Mouse (Mus musculus): Measurements from ENCODE around the gene Klc1. TPM values are rescaled to one million over a fixed set of nuclear protein-coding genes. Genes with fewer than 3 reads are reported as not detected.

The Klc1 gene
- total RNA-seq, 2 experiments from 2014 or later = 128 to 142 TPM

DNA sequence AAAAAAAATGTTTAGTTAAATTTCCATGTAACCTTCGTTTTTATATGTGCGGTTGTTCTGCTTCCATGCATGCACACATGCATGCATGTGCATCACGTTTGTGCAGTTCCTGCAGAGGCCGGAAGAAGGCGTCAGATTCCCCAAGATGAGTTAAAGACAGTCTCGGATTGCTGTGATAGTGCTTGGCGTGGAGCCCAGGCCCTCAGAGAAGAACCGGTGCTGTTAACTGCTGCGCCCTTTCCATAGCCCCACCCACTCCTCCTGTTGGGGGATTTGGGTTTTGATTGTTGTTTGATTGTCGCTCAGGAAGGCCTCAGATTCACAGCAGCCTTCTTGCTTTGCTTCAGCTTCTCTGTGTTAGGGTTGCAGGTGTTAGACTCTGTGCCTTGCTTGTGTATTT is 10.7 kb downstream of the Klc1 start:
- DNase-seq (ENCODE audit: low spot score in 2 of 2) = no peak

DNA sequence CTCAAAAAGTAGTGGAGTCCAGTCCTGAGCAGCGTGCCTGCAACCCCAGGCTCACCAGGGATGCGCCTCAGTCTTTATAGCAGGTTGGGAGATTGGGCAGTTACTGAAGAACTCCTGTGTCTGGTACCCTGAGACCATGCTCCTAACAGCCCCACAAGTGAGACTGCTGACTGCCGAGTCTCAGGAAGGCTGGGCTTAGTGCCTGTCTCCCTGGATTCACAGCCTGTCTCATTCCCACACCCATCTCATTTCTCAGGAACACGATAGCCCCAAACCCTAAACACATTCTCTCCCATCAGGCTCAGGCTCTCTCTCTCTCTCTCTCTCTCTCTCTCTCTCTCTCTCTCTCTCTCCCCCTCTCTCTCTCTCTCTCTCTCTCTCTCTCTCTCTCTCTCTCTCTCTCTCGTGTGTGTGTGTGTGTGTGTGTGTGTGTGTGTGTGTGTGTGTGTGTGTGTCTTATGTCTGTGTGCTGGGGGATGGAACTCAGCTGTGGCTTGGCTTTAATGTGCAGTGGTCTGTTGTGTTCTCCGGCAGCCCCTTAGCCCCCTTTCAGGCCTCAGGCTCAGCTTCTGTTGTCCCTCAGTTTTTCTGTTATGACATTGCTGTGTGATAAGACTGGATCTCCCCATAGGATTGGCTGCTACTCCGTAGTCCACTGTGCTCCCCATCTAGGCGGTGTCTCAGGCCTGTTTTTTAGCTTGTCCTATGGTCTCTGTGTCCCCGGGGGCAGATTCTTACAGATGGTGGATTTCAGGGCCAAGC is 11.3 kb downstream of the Klc1 start:
- no peak for DNase-seq (ENCODE audit: low spot score in 2 of 2)

DNA sequence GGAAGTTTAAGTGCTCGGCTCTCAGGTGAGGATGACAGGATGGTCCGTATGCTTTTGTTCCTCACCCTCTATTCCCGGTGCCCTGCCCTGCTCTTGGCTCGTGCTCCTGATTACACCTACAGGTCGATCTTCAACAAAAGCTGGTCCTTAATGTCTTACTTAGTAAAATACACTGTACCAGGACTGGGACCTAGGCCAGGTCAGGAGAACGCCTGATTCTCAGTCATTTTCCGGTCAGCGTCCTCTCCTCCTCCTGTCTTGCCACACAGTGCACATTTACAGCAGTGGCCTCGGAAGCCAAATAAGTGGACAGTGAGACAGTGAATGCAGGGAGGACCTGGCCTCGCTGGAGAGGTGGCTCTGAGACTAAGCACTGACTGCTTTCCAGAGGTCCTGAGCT is 12.0 kb downstream of the Klc1 start:
- DNase-seq (ENCODE audit: low spot score in 2 of 2) = no peak

DNA sequence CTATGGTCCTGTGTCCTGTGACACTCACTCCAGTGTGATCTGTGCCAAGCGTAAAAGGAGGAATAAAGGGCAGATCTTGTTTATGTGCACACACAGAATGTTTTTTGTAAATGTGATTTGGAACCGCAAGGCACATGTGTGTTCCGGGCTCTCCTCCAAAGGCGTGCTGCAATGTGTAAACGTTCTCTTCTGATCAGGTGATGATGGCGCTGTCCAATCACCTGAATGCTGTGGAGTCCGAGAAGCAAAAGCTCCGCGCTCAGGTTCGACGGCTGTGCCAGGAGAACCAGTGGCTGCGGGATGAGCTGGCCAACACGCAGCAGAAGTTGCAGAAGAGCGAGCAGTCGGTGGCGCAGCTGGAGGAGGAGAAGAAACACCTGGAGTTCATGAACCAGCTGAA is 15.5 kb downstream of the Klc1 start:
- no peak for DNase-seq (ENCODE audit: low spot score in 2 of 2)

DNA sequence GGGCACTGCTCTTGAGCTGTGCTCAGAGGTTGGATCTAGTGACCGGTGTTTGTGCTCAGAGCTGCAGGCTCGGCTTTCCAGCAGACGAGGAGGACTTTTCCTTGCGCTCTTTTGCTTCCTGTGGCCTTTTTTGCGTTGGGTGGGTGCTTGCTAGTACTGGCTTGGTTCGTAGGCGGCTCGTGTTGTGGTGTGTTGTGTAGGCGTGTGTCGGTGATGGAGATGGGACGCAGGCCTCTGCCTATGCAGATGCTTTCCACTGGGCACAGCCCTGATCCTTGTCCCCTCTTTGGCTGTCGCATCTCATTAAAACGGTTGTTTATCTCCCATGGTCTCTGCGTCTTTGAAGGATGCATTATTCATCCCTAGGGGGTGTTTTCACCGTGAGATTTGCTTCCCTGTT is 16.2 kb downstream of the Klc1 start:
- DNase-seq (ENCODE audit: low spot score in 2 of 2) = no peak

DNA sequence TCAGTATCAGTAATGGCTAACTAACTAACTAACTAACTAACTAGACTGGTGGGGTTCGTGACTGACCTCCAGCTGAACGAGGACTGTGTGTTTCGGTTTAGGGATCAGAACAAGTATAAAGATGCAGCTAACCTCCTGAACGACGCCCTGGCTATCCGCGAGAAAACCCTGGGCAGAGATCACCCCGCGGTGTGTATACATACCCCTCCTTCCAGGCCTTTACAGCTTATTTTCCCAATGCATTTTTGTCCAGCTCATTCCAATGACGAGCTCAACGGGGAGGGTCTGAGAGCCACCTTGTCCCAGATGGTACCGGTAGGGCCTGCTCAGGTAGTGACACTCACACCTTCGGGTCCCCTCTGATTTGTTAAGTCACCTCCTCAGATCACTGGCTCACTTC is 19.3 kb downstream of the Klc1 start:
- DNase-seq (ENCODE audit: low spot score in 2 of 2) = no peak

DNA sequence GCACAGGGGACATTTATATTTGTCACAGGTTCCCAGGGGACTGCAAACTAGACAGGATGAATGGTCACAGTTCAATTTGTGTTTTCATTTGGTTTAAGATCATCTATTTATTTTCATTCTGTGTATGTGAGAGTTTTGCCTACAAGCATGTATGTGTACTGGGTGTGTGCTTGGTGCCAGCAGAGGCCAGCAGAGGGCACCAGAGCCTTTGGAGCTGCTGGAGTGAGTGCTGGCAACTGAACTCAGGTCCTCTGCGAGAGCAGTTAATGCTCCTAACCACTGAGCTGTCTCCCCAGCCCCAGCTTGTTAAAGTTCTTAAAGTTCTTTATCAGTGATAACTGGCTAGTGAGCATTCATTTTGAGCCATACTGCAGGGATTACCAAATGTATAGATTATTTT is 20.9 kb downstream of the Klc1 start:
- no peak for DNase-seq (ENCODE audit: low spot score in 2 of 2)

DNA sequence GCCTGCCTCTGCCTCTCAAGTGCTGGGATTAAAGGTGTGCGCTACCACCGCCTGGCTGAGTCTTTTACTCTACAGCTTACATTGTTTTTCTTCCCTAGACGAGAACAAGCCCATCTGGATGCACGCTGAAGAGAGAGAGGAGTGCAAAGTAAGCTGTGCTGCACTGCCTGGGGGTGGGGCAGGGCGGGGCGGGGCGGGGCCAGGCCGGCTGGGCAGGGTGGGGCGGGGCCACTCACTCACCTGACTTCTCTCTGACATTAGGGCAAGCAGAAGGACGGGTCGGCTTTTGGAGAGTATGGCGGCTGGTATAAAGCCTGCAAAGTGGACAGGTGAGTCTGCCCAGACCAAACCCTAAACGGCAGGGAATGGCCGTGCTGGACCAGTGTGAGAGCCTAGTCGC is 26.5 kb downstream of the Klc1 start:
- DNase-seq (ENCODE audit: low spot score in 2 of 2) = no peak

DNA sequence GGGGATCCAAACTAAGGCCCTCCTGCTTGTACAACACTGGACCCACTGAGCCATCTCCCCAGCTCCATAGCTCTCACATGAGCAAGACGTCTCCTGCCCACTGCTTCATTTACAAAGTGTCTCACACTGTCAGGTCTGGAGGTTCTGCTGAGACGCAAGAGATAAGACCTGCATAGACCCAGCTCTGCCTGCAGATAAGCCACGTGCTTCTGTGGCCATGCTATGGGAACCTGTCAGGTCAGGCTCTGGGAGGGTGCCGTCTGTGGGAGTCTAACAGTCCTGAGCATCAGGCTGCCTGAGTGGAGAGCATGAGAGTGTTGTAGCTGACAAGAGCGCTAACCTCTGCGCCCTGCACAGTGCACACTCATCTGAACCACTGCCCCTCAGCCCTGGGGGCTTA is 28.4 kb downstream of the Klc1 start:
- no peak for DNase-seq (ENCODE audit: low spot score in 2 of 2)

DNA sequence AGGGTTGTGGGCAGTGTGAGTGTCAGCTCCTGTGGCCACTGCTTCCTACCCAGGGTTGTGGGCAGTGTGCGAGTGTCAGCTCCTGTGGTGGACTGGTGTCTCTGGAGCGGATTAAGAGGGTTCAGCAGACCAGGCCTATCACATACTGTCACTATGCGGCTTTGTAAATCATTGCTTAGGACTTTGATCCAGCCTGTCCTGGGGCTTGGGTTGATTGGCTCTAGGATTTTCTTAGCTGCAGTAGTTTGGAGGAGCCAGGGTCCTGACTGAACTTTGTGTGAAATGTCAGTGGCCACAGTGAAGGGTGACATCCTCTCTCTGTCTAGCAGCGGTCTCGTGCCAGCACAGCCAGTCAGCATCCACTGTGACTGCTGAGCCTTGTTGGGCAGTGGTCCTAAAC is 31.4 kb downstream of the Klc1 start:
- no peak for DNase-seq (ENCODE audit: low spot score in 2 of 2)

DNA sequence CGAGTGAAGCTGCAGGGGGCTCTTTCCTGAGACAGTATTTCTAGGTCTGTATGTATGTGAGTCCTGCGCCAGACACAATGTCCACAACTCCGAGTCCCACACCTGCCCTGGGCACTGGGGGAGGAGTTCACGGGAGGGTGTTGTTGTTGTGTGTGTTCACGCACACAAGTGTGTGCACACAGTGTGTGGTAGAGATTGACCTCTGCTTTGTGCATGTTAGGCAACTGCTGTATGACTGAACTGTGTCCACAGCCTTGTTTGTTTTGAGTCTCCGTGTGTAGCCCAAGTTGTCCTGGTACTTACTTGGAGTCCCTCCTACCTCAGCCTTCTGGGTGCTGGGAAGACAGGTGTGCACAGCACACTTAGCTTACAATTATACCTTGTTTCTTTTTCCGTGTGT is 32.0 kb downstream of the Klc1 start:
- no peak for DNase-seq (ENCODE audit: low spot score in 2 of 2)

DNA sequence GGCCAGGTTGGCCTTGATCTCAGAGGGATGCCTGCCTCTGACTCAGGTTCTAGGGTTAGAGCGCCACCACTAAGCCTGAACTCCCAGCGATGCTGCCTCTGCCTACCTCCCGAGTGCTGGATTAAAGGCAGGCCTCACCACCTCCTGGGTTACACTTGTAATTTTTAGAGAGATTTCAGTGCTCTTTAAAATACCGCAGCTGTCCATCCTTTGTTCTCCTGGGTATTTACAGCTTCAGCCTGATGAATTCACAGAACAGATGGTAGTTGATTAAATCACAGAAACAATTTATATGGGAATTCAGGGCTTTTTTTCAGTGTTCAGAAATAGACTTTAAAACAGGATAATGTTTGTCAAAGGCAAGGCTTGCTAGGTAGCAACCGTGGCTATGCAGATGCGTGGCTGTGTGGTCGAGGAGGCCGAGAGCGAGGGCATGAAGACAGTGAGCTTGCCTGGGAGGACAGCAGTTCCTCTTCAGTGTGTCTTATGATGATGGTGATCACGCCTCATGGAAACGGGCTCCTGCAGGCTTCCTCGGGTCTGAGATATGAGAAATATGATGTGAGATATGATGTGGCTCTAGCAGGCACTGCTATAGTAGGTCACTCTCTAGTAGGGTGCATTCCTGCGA is 32.9 kb downstream of the Klc1 start:
- no peak for DNase-seq (ENCODE audit: low spot score in 2 of 2)

DNA sequence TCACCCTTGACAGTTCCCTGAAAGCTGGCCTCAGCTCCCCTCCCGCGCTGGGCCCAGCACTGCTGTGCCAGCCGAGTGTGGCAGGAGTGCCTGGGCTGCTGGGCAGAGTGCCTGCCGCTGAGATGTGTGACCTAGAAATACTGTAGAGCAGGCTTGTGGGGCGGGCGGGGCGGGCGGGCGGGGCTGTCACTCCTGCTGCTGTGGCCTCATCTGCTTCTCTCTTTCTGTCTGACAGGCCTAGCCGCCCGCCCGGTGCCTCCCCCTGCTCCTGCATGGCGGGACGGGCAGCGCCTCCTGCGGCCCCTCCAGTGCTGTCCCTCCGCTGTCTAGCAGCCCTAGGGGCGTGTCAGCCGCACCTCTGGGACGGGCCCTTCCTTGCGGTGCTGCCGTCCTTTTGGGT is 35.5 kb downstream of the Klc1 start:
- no peak for DNase-seq (ENCODE audit: low spot score in 2 of 2)

DNA sequence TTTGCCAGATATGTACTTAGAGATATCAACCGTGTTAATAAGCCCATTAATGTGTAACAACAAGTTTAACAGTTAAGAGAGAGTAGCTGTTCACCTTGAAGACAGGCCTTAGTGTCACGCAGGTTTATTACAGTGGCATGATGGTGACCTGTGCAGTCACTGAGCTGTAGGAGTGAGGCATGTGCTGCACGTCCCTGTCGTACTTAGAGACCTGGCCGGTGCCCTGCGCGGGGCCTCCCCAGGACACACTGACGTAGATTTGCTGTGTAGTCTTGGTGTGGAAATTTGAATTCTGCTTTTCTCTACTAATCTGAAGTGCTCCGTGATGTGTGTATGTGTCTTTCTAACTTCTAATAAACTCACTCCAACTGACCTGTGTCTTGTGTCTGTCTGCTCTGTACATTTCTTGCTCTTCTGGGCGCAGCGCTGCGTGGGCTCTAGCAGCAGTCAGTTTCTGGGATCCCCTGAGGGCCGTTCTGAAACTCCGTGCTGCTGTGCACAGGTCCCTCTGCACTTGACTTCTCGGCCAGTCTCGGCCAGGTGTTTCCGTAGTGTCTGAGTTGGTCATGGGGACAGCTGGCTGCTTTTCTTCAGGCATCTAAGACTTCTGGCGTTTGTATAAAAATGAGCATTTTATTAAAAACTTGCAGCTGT is 36.0 kb downstream of the Klc1 start:
- DNase-seq (ENCODE audit: low spot score in 2 of 2) = no peak

DNA sequence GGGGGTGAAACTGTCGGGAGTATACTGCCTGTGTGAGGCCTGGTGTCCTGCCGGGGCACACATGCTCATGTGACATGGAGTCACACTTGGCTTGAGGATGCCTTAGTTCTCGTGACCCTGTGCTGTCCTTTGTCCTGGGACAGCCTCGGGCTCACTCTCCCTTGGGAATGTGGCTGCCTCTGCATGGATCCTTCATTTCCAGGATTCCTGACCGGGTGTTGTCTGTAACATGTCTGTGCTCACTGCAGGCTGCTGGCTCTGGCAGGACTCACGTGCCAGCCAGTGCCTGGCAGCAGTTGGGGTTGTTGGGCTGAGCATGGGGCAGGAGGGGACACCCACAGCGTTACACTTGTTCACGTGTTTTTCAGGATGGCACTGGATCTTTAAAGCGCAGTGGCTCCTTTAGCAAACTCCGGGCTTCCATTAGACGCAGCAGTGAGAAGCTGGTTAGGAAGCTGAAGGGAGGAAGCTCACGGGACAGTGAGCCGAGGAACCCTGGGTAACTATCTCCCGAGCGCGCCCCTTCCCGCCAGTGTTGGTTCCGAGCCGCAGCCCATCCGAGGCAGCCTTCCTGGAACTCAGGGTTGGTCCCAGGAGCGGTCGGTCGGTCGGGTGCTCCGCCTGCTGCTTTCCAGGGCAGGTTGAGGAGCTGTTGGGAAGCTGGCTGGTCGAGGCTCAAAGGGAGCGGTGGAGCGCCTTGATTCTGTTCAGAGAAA is 36.7 kb downstream of the Klc1 start:
- DNase-seq (ENCODE audit: low spot score in 2 of 2) = no peak

DNA sequence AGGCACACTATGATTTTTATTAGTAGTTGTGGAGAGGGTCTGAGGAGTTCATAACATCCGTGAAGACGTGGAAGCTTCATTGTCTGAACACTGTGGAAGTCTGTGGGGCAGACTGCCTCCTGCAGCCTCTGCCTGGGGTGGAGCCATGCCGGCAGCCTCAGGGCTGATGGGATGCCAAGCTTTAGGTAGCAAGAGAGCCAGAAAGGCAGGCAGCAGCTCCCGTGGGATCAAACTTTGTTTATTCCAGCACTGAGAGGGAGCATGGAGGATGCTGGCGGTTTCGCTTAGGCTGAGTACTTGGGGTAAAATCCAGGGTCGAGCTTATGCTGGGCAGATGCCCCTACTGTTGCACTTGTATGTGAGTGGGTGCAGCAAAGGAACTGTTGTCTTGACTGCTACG is 38.6 kb downstream of the Klc1 start:
- DNase-seq (ENCODE audit: low spot score in 2 of 2) = no peak

DNA sequence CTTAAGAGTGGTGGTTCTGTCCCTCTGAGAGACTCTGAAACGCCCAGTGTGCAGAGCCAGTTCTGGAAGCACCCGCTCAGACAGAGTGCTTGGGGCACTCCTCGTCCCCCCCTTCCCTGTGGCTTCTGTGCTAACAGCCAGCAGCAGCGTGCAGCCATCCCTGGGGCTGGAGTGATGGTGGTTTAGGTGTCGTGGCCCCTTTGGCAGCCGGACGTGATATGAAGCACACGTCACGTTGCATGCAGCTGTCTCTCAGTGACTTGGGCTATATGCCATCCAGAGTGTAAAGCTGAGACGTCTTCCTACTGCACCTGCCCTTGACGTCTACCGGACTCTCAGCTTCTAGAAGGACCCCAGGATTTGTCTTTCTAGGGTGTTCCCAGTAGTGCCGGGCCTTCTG is 39.8 kb downstream of the Klc1 start:
- no peak for DNase-seq (ENCODE audit: low spot score in 2 of 2)

DNA sequence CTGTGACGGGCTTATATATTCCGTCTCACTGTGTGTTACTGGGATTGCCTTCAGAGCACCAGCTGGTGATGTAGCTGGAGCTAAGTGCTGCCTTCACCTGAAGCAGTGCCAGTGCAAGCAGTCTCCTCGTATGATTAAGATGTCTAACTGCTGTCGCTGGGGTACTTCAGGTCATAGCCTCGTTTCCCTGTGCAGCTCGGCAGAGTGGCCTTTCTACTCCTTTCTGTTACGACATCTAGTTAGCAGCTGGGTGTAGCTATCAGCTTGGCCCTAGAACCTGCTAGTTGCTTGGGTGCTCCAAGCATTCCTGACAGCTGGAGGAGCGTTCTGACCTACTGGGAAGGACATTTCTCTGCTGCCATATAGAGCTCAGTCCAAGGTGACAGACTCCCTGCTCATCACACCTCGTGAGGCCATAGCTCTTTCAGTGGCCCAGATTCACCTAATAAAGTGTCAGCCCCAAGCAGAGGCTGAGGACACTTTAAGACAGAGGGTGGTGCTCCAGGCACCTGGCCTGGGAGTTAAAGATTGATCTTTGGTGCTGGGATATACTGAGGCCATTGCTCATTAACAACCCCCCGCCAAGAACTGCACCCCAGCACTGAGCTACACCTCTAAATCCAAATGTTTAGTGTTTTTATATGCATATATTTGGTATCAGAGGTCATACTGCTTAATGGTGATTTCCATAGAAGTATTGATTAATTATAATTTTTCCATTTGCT is 42.0 kb downstream of the Klc1 start:
- DNase-seq (ENCODE audit: low spot score in 2 of 2) = no peak

DNA sequence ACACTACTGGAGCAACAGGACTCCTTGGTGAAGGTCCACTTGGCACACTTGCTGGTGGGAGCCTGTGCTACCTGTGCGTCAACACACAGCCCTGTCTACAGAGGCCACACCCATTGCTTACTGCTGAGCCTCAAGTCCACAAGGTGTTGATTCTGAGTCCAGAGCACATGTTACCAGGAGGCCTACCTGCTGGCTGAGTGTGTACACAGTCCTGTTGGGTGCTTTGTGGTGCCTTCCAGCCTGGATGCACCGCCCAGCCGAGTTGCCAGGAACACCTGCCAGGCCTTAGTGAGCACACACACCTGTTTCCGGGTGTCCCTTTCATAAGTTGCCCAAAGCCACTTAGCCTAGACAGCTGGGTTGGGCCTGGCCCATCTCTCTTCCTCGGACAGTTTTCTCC is 44.9 kb downstream of the Klc1 start:
- no peak for DNase-seq (ENCODE audit: low spot score in 2 of 2)

DNA sequence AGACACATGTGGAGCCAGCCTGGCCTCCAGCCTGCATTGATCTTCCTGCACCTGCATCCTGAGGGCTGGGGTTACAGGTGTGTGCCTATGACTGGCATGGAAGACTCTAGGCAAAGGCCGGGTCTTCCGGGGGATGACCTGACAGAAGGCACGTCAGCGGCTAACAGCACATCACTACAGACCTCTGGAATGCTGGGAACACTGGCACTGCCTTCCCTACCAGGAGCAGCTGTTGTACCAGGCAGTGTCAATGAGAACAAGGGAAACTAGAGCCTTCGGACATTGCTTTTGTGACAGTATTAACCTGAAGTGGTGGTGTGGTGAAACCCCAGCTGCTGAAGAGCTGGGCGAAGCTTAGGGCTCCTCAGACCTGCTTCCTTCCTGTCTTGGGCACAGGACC is 50.1 kb downstream of the Klc1 start:
- DNase-seq (ENCODE audit: low spot score in 2 of 2) = no peak

DNA sequence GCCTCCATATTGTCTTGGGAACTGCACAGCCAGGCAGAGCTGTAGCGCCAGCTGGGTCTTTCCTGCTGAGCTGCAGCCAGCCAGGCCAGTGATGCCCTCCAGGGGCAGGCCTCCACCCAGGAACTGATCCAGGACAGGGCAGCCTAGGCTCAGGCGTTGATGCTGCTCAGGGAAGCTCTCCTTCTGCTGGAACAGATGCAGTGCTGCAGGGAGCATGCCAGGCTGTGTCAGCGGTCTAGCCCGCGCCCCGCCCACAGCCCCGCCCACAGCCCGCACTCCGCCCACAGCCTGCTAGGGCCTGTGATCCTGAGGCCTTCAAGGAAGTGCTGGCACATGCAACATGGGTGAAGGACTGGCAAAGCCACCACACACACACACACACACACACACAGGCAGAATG is 51.1 kb downstream of the Klc1 start:
- peak; percentile 43 to 70 for DNase-seq (ENCODE audit: low spot score in 2 of 2)

Data from adrenal gland, postnatal 4 days (tissue).